Mouse (Mus musculus) urinary bladder, postnatal 36 days (tissue): ENCODE results near the gene Cabp1.

Experiments used
- DNase-seq, 2 experiments: peaks; one replicate each; pipeline ENCODE4 v3.0.0; 2022; ENCODE audit warnings: low spot score in 2 of 2, mixed read lengths in 1 of 2

Cabp1 gene

GRCm38 (mm10) chr5:115193669-115194625 lies at the start of gene Cabp1:
Gene Cabp1 (minus strand): TSS chr5:115194381.
- no peak for DNase-seq

GRCm38 (mm10) chr5:115240191-115240590 lies 46.0 kb upstream of the Cabp1 start:
- DNase-seq = no peak

- no peak for DNase-seq
These were observed 44.6 kb upstream of the Cabp1 start for GRCm38 (mm10) chr5:115238729-115239195.

GRCm38 (mm10) chr5:115237803-115238728 lies 43.9 kb upstream of the Cabp1 start:
- DNase-seq = peak; percentile 88 to 92

GRCm38 (mm10) chr5:115235786-115236263 lies 41.6 kb upstream of the Cabp1 start, which contains the start of gene Pop5:
Gene Pop5 (plus strand): TSS chr5:115235836.
- DNase-seq = peak; percentile 81 to 89

GRCm38 (mm10) chr5:115235323-115235771 lies 41.2 kb upstream of the Cabp1 start:
- DNase-seq = peak; percentile 47 to 58

GRCm38 (mm10) chr5:115234519-115234918 lies 40.3 kb upstream of the Cabp1 start:
- DNase-seq = no peak

GRCm38 (mm10) chr5:115233031-115233780 lies 39.0 kb upstream of the Cabp1 start:
- DNase-seq = no peak

GRCm38 (mm10) chr5:115232516-115232915 lies 38.3 kb upstream of the Cabp1 start:
- no peak for DNase-seq

GRCm38 (mm10) chr5:115231552-115232120 lies 37.5 kb upstream of the Cabp1 start:
- no peak for DNase-seq

GRCm38 (mm10) chr5:115230830-115231551 lies 36.8 kb upstream of the Cabp1 start:
- DNase-seq = no peak

GRCm38 (mm10) chr5:115222485-115222884 lies 28.3 kb upstream of the Cabp1 start:
- DNase-seq = no peak

GRCm38 (mm10) chr5:115220931-115221640 lies 26.9 kb upstream of the Cabp1 start:
- no peak for DNase-seq

GRCm38 (mm10) chr5:115217998-115218397 lies 23.8 kb upstream of the Cabp1 start:
- DNase-seq = no peak

GRCm38 (mm10) chr5:115215273-115216185 lies 21.3 kb upstream of the Cabp1 start:
- no peak for DNase-seq

GRCm38 (mm10) chr5:115214864-115215263 lies 20.7 kb upstream of the Cabp1 start:
- no peak for DNase-seq

GRCm38 (mm10) chr5:115212861-115213260 lies 18.7 kb upstream of the Cabp1 start:
- no peak for DNase-seq

- DNase-seq = no peak
These were observed 18.3 kb upstream of the Cabp1 start for GRCm38 (mm10) chr5:115212451-115212850.
